Mouse (Mus musculus) G1E (cell line): ENCODE results near the gene Rbpj. TPM values are rescaled to one million over a fixed set of nuclear protein-coding genes. Genes with fewer than 3 reads are reported as not detected.
"Not testable (repeated sequence)": the region's sequence is repeated elsewhere in the genome, so short reads cannot be mapped to it uniquely, and the experiment has no call there.

ENCODE experiments used
- ATAC-seq: 2 replicates; pipeline ENCODE4 v1.8.0; 2016; ENCODE audit warnings: mild to moderate bottlenecking; ENCODE audit not compliant: insufficient number of reproducible peaks, poor library complexity, low FRiP score, severe bottlenecking; ENCODE audit errors: extremely low read depth
- DNase-seq: peaks from one replicate; pipeline ENCODE4 v3.0.0; 2012; ENCODE audit warnings: low spot score
- H3K27me3 ChIP-seq: 2 replicates; pipeline ENCODE4 v1.6.1; 2012; ENCODE audit warnings: mild to moderate bottlenecking, low read length, inconsistent platforms; ENCODE audit not compliant: insufficient read depth
- H3K36me3 ChIP-seq: replicated peaks from 2 replicates; pipeline ENCODE3; 2012; ENCODE audit warnings: mild to moderate bottlenecking, inconsistent platforms
- H3K4me1 ChIP-seq: 2 replicates; pipeline ENCODE4 v1.6.1; 2012; ENCODE audit warnings: low read depth, low read length, inconsistent platforms, mixed read lengths; ENCODE audit not compliant: insufficient read depth
- H3K4me3 ChIP-seq: 2 replicates; pipeline ENCODE4 v1.5.1; 2012; ENCODE audit warnings: low read depth, mild to moderate bottlenecking, inconsistent platforms, low read length, moderate library complexity, mixed read lengths
- H3K9me3 ChIP-seq: replicated peaks from 2 replicates; pipeline ENCODE4 v1.6.1; 2012; ENCODE audit warnings: inconsistent platforms
- CTCF ChIP-seq: IDR thresholded peaks from 2 replicates; pipeline ENCODE4 v1.5.1; 2012; ENCODE audit warnings: low read depth, low read length, inconsistent platforms, mixed read lengths
- GATA1 ChIP-seq: IDR thresholded peaks from 2 replicates; pipeline ENCODE4 v1.6.1; 2012; ENCODE audit warnings: borderline replicate concordance, low read length, inconsistent platforms, mixed read lengths
- GATA2 ChIP-seq: IDR thresholded peaks from 2 replicates; pipeline ENCODE4 v1.6.1; 2012; ENCODE audit warnings: low read depth, low read length, inconsistent platforms, borderline replicate concordance
- POLR2AphosphoS5 ChIP-seq: IDR thresholded peaks from 2 replicates; pipeline ENCODE4 v1.6.1; 2012; ENCODE audit warnings: low read depth, low read length, inconsistent platforms; ENCODE audit not compliant: insufficient replicate concordance
- TAL1 ChIP-seq: conservative IDR thresholded peaks from 2 replicates; pipeline ENCODE4 v1.6.1; 2012; ENCODE audit warnings: low read depth, low read length, inconsistent platforms, mixed read lengths
- polyA plus RNA-seq: library from polyadenylated mRNA; stranded (reverse); fragments of >175 nt; gene quantifications from 2 replicates; pipeline ENCODE4 v1.2.3, GENCODE M21; 2012
- total RNA-seq, 2 experiments: library from RNA; stranded (forward) in 1 of 2; stranded (reverse) in 1 of 2; fragments of 200-1000 nt in 1 of 2; fragments of >200 nt in 1 of 2; fragmentation: Nextera tagmentation in 1 of 2; gene quantifications; 2 replicates each; pipeline ENCODE4 v1.2.3; 2014 to 2017

The Rbpj gene
- total and polyA plus RNA-seq, 3 experiments = 5.5 to 33.5 (median 17.2) TPM

GRCm38 (mm10) chr5:53662413-53662812 lies 196.5 kb downstream of the Rbpj start:
- no peaks in the 10 kb centered on the region for H3K4me1 ChIP-seq
- H3K9me3 ChIP-seq = no peaks in the 10 kb centered on the region
- H3K27me3 ChIP-seq = 0 out of 2 replicates have a peak, but pooled peaks cover 5% of the 10 kb centered on the region
- no peak for TF ChIP-seq POLR2AphosphoS5
- no peak for TF ChIP-seq CTCF
- no peak for TF ChIP-seq GATA2
- TF ChIP-seq GATA1 = no peak
- ATAC-seq (no peak), DNase-seq (no peak)
- peaks cover 24% of the 10 kb centered on the region for H3K36me3 ChIP-seq
- no peak overlapping the region for H3K4me3 ChIP-seq

GRCm38 (mm10) chr5:53663665-53664064 lies 197.7 kb downstream of the Rbpj start:
- Histone ChIP-seq H3K9me3 (no peaks in the 10 kb centered on the region), H3K4me3 (no peak overlapping the region), H3K27me3 (0 out of 2 replicates have a peak, but pooled peaks cover 7% of the 10 kb centered on the region), H3K4me1 (no peaks in the 10 kb centered on the region), H3K36me3 (peaks cover 13% of the 10 kb centered on the region)
- DNase-seq (no peak), ATAC-seq (no peak)
- TF ChIP-seq GATA2 = no peak
- no peak for TF ChIP-seq TAL1

- no peak for DNase-seq
- Histone ChIP-seq H3K4me1 (peaks cover 3% of the 10 kb centered on the region; the same call in 1 of the 2 replicates), H3K36me3 (no peaks in the 10 kb centered on the region), H3K4me3 (no peak overlapping the region), H3K9me3 (peaks cover 1% of the 10 kb centered on the region; the same call in 1 of the 2 replicates), H3K27me3 (peaks cover 10% of the 10 kb centered on the region; the same call in 1 of the 2 replicates)
- no peak for TF ChIP-seq GATA1
- TF ChIP-seq CTCF = no peak
- TF ChIP-seq TAL1 = no peak
- TF ChIP-seq GATA2 = no peak
- no peak for TF ChIP-seq POLR2AphosphoS5
- no peak for ATAC-seq
Observed at GRCm38 (mm10) chr5:53668021-53668420, 202.1 kb downstream of the Rbpj start.

- no peak for TF ChIP-seq POLR2AphosphoS5
- TF ChIP-seq GATA2 = no peak
- no peak for TF ChIP-seq TAL1
- no peak for TF ChIP-seq GATA1
- no peak for TF ChIP-seq CTCF
- ATAC-seq = no peak
- H3K36me3 ChIP-seq = no peaks in the 10 kb centered on the region
Observed at GRCm38 (mm10) chr5:53670321-53670938, 204.5 kb downstream of the Rbpj start.

GRCm38 (mm10) chr5:53671507-53671906 lies 205.6 kb downstream of the Rbpj start:
- DNase-seq (no peak), ATAC-seq (no peak)
- peaks cover 16% of the 10 kb centered on the region for H3K9me3 ChIP-seq
- H3K36me3 ChIP-seq = no peaks in the 10 kb centered on the region
- H3K27me3 ChIP-seq = peaks cover 7% of the 10 kb centered on the region; the same call in 1 of the 2 replicates
- H3K4me3 ChIP-seq = no peak overlapping the region
- H3K4me1 ChIP-seq = peaks cover 3% of the 10 kb centered on the region; the same call in 1 of the 2 replicates
- TF ChIP-seq POLR2AphosphoS5 (no peak), GATA2 (no peak), TAL1 (no peak), GATA1 (no peak), CTCF (no peak)

More at GRCm38 (mm10) chr5:53670321-53670938, 204.5 kb downstream of the Rbpj start:
- no peak for DNase-seq
- Histone ChIP-seq H3K4me3 (no peak overlapping the region), H3K9me3 (peaks cover 16% of the 10 kb centered on the region), H3K27me3 (peaks cover 7% of the 10 kb centered on the region; the same call in 1 of the 2 replicates), H3K4me1 (peaks cover 3% of the 10 kb centered on the region; the same call in 1 of the 2 replicates)

- H3K4me3 ChIP-seq = no peak overlapping the region
- ATAC-seq (peak; percentile 45; the same call in 1 of the 2 replicates), DNase-seq (peak; percentile 39)
- H3K9me3 ChIP-seq = peaks cover 16% of the 10 kb centered on the region
- TF ChIP-seq GATA1 (no peak), CTCF (peak; percentile 51)
- H3K36me3 ChIP-seq = no peaks in the 10 kb centered on the region
- H3K4me1 ChIP-seq = peaks cover 3% of the 10 kb centered on the region; the same call in 1 of the 2 replicates
- H3K27me3 ChIP-seq = peaks cover 5% of the 10 kb centered on the region
Observed at GRCm38 (mm10) chr5:53672352-53672751, 206.4 kb downstream of the Rbpj start.

GRCm38 (mm10) chr5:53673493-53674150 lies 207.7 kb downstream of the Rbpj start:
- not testable (repeated sequence) for H3K4me1 ChIP-seq, H3K4me3 ChIP-seq, H3K27me3 ChIP-seq, DNase-seq, ATAC-seq, H3K36me3 ChIP-seq
- H3K9me3 ChIP-seq = peaks cover 16% of the 10 kb centered on the region
